Mouse (Mus musculus) adrenal gland, adult 8-10 months (tissue): ENCODE measurements around the gene Lfng. TPM values are rescaled to one million over a fixed set of nuclear protein-coding genes. Genes with fewer than 3 reads are reported as not detected.
A peak's percentile ranks its signal among the peaks of the same experiment; 100 is the strongest.

Source experiments
- DNase-seq: peaks from one replicate; pipeline ENCODE4 v3.0.0; 2022
- total RNA-seq, 4 experiments: library from RNA; stranded (reverse); gene quantifications; 2 replicates each; pipeline ENCODE4 v1.2.4; 2022

Lfng gene
- total RNA-seq, 4 experiments from 2014 or later: 11.6 to 18.9 (median 17.2) TPM

GRCm38 (mm10) chr5:140616691-140617090, 9.6 kb downstream of the Lfng start:
- no peak for DNase-seq

- DNase-seq: no peak
These were observed 10.6 kb downstream of the Lfng start for GRCm38 (mm10) chr5:140617714-140618113.

GRCm38 (mm10) chr5:140619151-140619771, 12.1 kb downstream of the Lfng start:
- peak; percentile 69 for DNase-seq

- no peak for DNase-seq
These were observed 13.0 kb downstream of the Lfng start for GRCm38 (mm10) chr5:140619895-140620736.

- no peak for DNase-seq
These were observed 14.0 kb downstream of the Lfng start for GRCm38 (mm10) chr5:140621092-140621491.

GRCm38 (mm10) chr5:140621517-140621916, 14.4 kb downstream of the Lfng start:
- no peak for DNase-seq

- no peak for DNase-seq
These were observed 16.0 kb downstream of the Lfng start for GRCm38 (mm10) chr5:140622978-140623670.

- DNase-seq: no peak
These were observed 16.7 kb downstream of the Lfng start for GRCm38 (mm10) chr5:140623791-140624190.

GRCm38 (mm10) chr5:140624238-140624637, 17.1 kb downstream of the Lfng start:
- no peak for DNase-seq

- DNase-seq: no peak
These were observed 17.8 kb downstream of the Lfng start for GRCm38 (mm10) chr5:140624961-140625360.

- DNase-seq: no peak
These were observed 20.5 kb downstream of the Lfng start for GRCm38 (mm10) chr5:140627580-140627979.

GRCm38 (mm10) chr5:140628995-140629394, 21.9 kb downstream of the Lfng start:
- DNase-seq: no peak

- no peak for DNase-seq
These were observed 26.3 kb downstream of the Lfng start for GRCm38 (mm10) chr5:140633432-140633831.

- DNase-seq: no peak
These were observed 27.9 kb downstream of the Lfng start for GRCm38 (mm10) chr5:140634798-140635722.

- DNase-seq: no peak
These were observed 29.4 kb downstream of the Lfng start for GRCm38 (mm10) chr5:140636316-140637057.

GRCm38 (mm10) chr5:140637058-140637410, 29.9 kb downstream of the Lfng start:
- no peak for DNase-seq

- no peak for DNase-seq
These were observed 30.9 kb downstream of the Lfng start for GRCm38 (mm10) chr5:140637989-140638388.

- DNase-seq: no peak
These were observed 31.4 kb downstream of the Lfng start for GRCm38 (mm10) chr5:140638484-140638883.

- DNase-seq: no peak
These were observed 32.2 kb downstream of the Lfng start for GRCm38 (mm10) chr5:140639312-140639711.

GRCm38 (mm10) chr5:140639871-140640270, 32.8 kb downstream of the Lfng start:
- no peak for DNase-seq

- DNase-seq: no peak
These were observed 33.7 kb downstream of the Lfng start for GRCm38 (mm10) chr5:140640812-140641211.
